Comparison of ENCODE assay signal across 7 mouse cellular contexts in the genomic region with DNA sequence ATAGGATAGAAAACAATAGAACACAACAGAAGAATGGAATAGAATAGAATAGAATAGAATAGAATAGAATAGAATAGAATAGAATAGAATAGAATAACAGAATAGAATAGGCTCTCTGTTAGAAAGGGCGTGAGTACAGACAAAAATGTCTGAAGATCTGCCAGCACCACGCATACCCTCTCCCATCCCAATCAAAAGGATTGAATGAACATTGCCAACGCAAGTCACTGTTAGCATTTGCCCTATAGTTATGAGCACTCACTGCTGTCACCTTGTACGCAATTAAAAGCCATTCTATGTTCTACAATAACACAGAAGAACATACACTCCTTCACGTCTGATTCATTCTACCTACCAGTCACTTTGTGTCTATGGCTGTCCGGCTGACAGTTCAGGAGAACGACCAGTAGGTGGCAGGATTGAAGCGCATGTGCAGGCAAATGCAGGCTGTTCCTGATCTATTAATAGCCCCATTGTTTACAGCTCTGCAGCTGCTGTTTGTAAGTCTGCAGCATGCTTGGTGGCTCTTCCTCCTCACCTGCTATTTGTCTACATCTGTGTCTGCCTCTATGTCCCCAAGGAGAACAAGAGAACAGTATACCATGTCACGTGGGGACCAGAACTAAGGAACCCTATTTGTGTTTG. TPM values are rescaled to one million over a fixed set of nuclear protein-coding genes. Genes with fewer than 3 reads are reported as not detected.
A peak's percentile ranks its signal among the peaks of the same experiment; 100 is the strongest.
DNase-seq lines count a peak whose midpoint lies in the region; ATAC-seq lines count a peak whose summit lies in the region.

No protein-coding gene starts in this region.

- no peaks in the 10 kb centered on the region for H3K9me3 ChIP-seq in intestine, embryonic 14.5 days (ENCODE audit: control insufficient read depth, low read length)

- no peak overlapping the region for H3K27ac ChIP-seq in intestine, embryonic 14.5 days (ENCODE audit: low read depth)

- intact Hi-C loops in gastrocnemius, postnatal 14 days (cut with DNase I; ENCODE audit: low total_unique reads) = no loop called here
- intact Hi-C loops in left cerebral cortex, postnatal 10 days (cut with DNase I) = no loop called here

- 23% methylated on average over 9 of the region's 9 CpGs for WGBS in intestine, embryonic 14.5 days

- peak; percentile 50 for ATAC-seq in intestine, embryonic 14.5 days (replicated peaks; ENCODE audit: low FRiP score, low TSS enrichment, low read depth)

- H3K36me3 ChIP-seq in intestine, embryonic 14.5 days (ENCODE audit: control insufficient read depth, insufficient read depth, low read length) = no peaks in the 10 kb centered on the region

- peak; percentile 53 to 90 for DNase-seq in adrenal gland, adult (ENCODE audit: inconsistent age in 2 of 2, low spot score in 1 of 2)
- DNase-seq in embryo, embryonic 10 days (ENCODE audit: low spot score) = peak; percentile 92
- DNase-seq in gastrocnemius, postnatal 14 days = peak; percentile 70
- DNase-seq in intestine, embryonic 14.5 days (ENCODE audit: low spot score) = peak; percentile 73
- peak; percentile 68 to 79 for DNase-seq in left cerebral cortex, postnatal 10 days (ENCODE audit: extremely low spot score in 1 of 2, low spot score in 2 of 2)
- peak; percentile 85 for DNase-seq in mesoderm, embryonic 11.5 days (ENCODE audit: low read depth, low spot score)
- DNase-seq in right cerebral cortex, postnatal 4 days = peak; percentile 65

- H3K4me1 ChIP-seq in intestine, embryonic 14.5 days (replicated peaks; ENCODE audit: control insufficient read depth, insufficient read depth, low read length) = no peaks in the 10 kb centered on the region

- H3K4me2 ChIP-seq in intestine, embryonic 14.5 days (ENCODE audit: low read length) = no peak overlapping the region

- H3K27me3 ChIP-seq in intestine, embryonic 14.5 days (replicated peaks; ENCODE audit: control insufficient read depth, insufficient read depth, low read length) = no peaks in the 10 kb centered on the region

- H3K9ac ChIP-seq in intestine, embryonic 14.5 days (ENCODE audit: low read length) = no peak overlapping the region

- no peak overlapping the region for H3K4me3 ChIP-seq in intestine, embryonic 14.5 days (ENCODE audit: low read depth, low read length)

RNA-seq across cellular contexts. Expression of a gene that starts 13.0 kb away (rescaled TPM):
- total RNA-seq in gastrocnemius, postnatal 14 days (2021) = 10 to 100 TPM in 1 of 2 experiments, 1 to 10 TPM in 1; 9.6 to 10.1 TPM
- polyA plus RNA-seq in intestine, embryonic 14.5 days (2014; fragmentation: Nextera tagmentation; extraction: Ambion mirVana) = 14.1 and 15.6 TPM in 2 replicates
- total RNA-seq in left cerebral cortex, postnatal 10 days (2021) = 10 to 100 TPM in 1 of 2 experiments, 1 to 10 TPM in 1; 8.9 to 10.3 TPM

RNA-seq across cellular contexts. Expression of a gene that starts 15.8 kb away (rescaled TPM):
- total RNA-seq in gastrocnemius, postnatal 14 days (2021) = 10 to 100 TPM; 52.8 to 55.1 TPM
- 52.3 and 64.4 TPM in 2 replicates for polyA plus RNA-seq in intestine, embryonic 14.5 days (2014; fragmentation: Nextera tagmentation; extraction: Ambion mirVana)
- total RNA-seq in left cerebral cortex, postnatal 10 days (2021) = 10 to 100 TPM; 24.7 to 27.9 TPM

RNA-seq across cellular contexts. Expression of a gene that starts 15.9 kb away (rescaled TPM):
- total RNA-seq in gastrocnemius, postnatal 14 days (2021) = under 1 TPM; 0.04 to 0.10 TPM
- not detected in 2 replicates for polyA plus RNA-seq in intestine, embryonic 14.5 days (2014; fragmentation: Nextera tagmentation; extraction: Ambion mirVana)
- under 1 TPM; 0.34 to 0.51 TPM for total RNA-seq in left cerebral cortex, postnatal 10 days (2021)

RNA-seq across cellular contexts. Expression of a gene that starts 40.7 kb away (rescaled TPM):
- total RNA-seq in gastrocnemius, postnatal 14 days (2021) = not detected
- 0.09 and 0.15 TPM in 2 replicates for polyA plus RNA-seq in intestine, embryonic 14.5 days (2014; fragmentation: Nextera tagmentation; extraction: Ambion mirVana)
- total RNA-seq in left cerebral cortex, postnatal 10 days (2021) = not detected
